25 mouse cellular contexts compared by ENCODE assay signal in genomic region chr2:50807162-50807960, GRCm38 (mm10).
"Had no signal": no experiment of that assay in that cellular context is flagged by ENCODE, and none has a peak within 500 bp of the region (broad histone marks: within the 10 kb centered on the region; RNA-seq: fewer than 3 reads in every experiment).

No protein-coding gene starts in this region.

- H3K27me3 ChIP-seq: embryonic facial prominence, embryonic 12.5 days; embryonic facial prominence, embryonic 13.5 days; embryonic facial prominence, embryonic 15.5 days; forebrain, embryonic 12.5 days; forebrain, embryonic 15.5 days had no signal

- H3K9me3 ChIP-seq: embryonic facial prominence, embryonic 10.5 days; embryonic facial prominence, embryonic 12.5 days; embryonic facial prominence, embryonic 13.5 days; embryonic facial prominence, embryonic 15.5 days; forebrain, embryonic 10.5 days; forebrain, embryonic 12.5 days; forebrain, embryonic 13.5 days; forebrain, embryonic 15.5 days had no signal

- DNase-seq: cerebellum, adult 9-11 months; cerebellum, postnatal 10 days; cerebellum, postnatal 14 days; cerebellum, postnatal 25 days; cerebellum, postnatal 36 days; embryo, embryonic 11 days; forebrain, postnatal 0 days; gastrocnemius, adult 2 months; gastrocnemius, postnatal 10 days; gastrocnemius, postnatal 14 days; gastrocnemius, postnatal 25 days; gastrocnemius, postnatal 36 days; heart, adult 18-20 months; heart, adult 2 months had no signal

- H3K4me2 ChIP-seq: embryonic facial prominence, embryonic 12.5 days; embryonic facial prominence, embryonic 13.5 days; embryonic facial prominence, embryonic 15.5 days; forebrain, embryonic 12.5 days; forebrain, embryonic 13.5 days; forebrain, embryonic 15.5 days had no signal

- H3K4me1 ChIP-seq: embryonic facial prominence, embryonic 15.5 days had no signal

- H3K36me3 ChIP-seq: embryonic facial prominence, embryonic 10.5 days; embryonic facial prominence, embryonic 12.5 days; embryonic facial prominence, embryonic 13.5 days; embryonic facial prominence, embryonic 15.5 days; forebrain, embryonic 10.5 days; forebrain, embryonic 12.5 days; forebrain, embryonic 15.5 days had no signal

- H3K4me3 ChIP-seq: embryonic facial prominence, embryonic 10.5 days; embryonic facial prominence, embryonic 12.5 days; embryonic facial prominence, embryonic 13.5 days; embryonic facial prominence, embryonic 15.5 days; erythroblast, embryonic 14.5 days; forebrain, embryonic 10.5 days; forebrain, embryonic 12.5 days; forebrain, embryonic 13.5 days; forebrain, embryonic 15.5 days; gastrocnemius, adult 2 months; heart, adult 2 months had no signal

- H3K27ac ChIP-seq: embryonic facial prominence, embryonic 10.5 days; embryonic facial prominence, embryonic 12.5 days; embryonic facial prominence, embryonic 13.5 days; embryonic facial prominence, embryonic 15.5 days; forebrain, embryonic 10.5 days; forebrain, embryonic 12.5 days; forebrain, embryonic 13.5 days; forebrain, embryonic 15.5 days; gastrocnemius, adult 2 months; heart, adult 2 months had no signal

- H3K9ac ChIP-seq: embryonic facial prominence, embryonic 12.5 days; embryonic facial prominence, embryonic 13.5 days; embryonic facial prominence, embryonic 15.5 days; forebrain, embryonic 12.5 days; forebrain, embryonic 13.5 days; forebrain, embryonic 15.5 days; forebrain, postnatal 0 days had no signal

- ATAC-seq: forebrain, embryonic 13.5 days; forebrain, embryonic 14.5 days; forebrain, embryonic 15.5 days; forebrain, embryonic 16.5 days; forebrain, postnatal 0 days had no signal
